Mouse (Mus musculus) CH12.LX (cell line): ENCODE data around the gene Kif22.

ENCODE experiments used
- CHD1 ChIP-seq: IDR thresholded peaks from 2 replicates; pipeline ENCODE4 v1.6.1; 2012; ENCODE audit warnings: low read depth, low read length, improper control_type of control experiment, inconsistent platforms
- CHD2 ChIP-seq: IDR thresholded peaks from 2 replicates; pipeline ENCODE4 v1.6.1; 2011; ENCODE audit warnings: low read length, improper control_type of control experiment
- CTCF ChIP-seq, 2 experiments: IDR thresholded peaks in 1 of 2; conservative IDR thresholded peaks in 1 of 2; 2 replicates each; pipeline ENCODE4 v1.5.1; 2011 to 2012; ENCODE audit warnings: low read depth in 2 of 2, low read length in 2 of 2, improper control_type of control experiment in 1 of 2, inconsistent platforms in 1 of 2, mild to moderate bottlenecking in 1 of 2, moderate library complexity in 1 of 2
- GABPA ChIP-seq: IDR thresholded peaks from 2 replicates; pipeline ENCODE4 v1.6.1; 2012; ENCODE audit warnings: low read depth, low read length, improper control_type of control experiment, inconsistent platforms; ENCODE audit not compliant: insufficient replicate concordance
- USF2 ChIP-seq: conservative IDR thresholded peaks from 2 replicates; pipeline ENCODE4 v1.6.1; 2011; ENCODE audit warnings: low read depth, low read length, improper control_type of control experiment
- ZC3H11A ChIP-seq: IDR thresholded peaks from 2 replicates; pipeline ENCODE4 v1.6.1; 2012; ENCODE audit warnings: low read depth, mild to moderate bottlenecking, inconsistent platforms, low read length, improper control_type of control experiment
- ZKSCAN1 ChIP-seq: IDR thresholded peaks from 2 replicates; pipeline ENCODE4 v1.6.1; 2012; ENCODE audit warnings: low read depth, inconsistent platforms, low read length, improper control_type of control experiment, borderline replicate concordance

DNA sequence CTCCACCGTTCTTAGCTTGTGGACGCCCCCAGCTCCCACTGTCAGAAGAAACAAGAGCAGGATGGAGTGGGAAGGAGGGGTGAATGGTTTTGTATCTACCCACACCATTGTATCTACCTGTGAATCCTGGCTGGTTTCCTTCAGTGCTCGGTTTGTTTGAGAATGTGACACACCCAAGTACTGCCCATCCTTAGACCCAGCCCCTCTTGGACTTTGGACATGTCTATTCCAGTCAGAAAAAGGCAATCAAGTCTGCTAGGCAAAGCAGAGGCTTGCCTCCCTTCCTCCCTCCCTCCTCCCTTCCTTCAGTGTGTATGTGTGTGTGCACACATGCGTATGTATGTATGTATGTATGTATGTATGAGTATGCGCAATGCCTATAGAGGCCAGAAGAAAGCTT is 38.7 kb downstream of the Kif22 start:
- TF ChIP-seq CTCF (conservative IDR thresholded peaks at IDR 0.05 in 1 of 2, IDR thresholded peaks at IDR 0.05 in 1 of 2; ENCODE audit: low read depth in 2 of 2, low read length in 2 of 2) (no peak), GABPA (no peak), ZKSCAN1 (no peak), CHD1 (no peak), ZC3H11A (no peak), USF2 (no peak), CHD2 (no peak)
